Comparison of ENCODE assay signal across 16 mouse cellular contexts in the genomic region with DNA sequence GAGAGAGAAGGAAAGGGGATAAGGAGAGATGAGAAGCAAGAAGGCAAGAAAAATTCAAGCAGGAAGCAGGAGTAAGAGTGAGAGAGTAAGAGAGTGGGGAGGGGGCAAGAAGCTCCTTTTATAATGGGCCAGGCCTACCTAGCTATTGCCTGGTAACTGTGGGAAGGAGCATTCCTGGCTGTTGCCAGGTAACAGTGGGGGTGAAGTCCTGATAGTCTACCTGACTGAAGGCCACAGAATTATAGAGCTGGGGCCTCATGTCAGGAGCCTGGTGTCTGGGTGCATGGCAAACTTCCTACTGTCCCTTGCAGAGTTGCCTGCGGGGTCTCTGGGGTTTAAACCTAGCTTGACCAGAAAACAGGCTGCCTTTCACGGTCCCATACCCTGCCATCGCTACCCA.
"Had no signal": no experiment of that assay in that cellular context is flagged by ENCODE, and none has a peak within 500 bp of the region (broad histone marks: within the 10 kb centered on the region; RNA-seq: fewer than 3 reads in every experiment).

No protein-coding gene starts in this region.

- H3K36me3 ChIP-seq: neural tube, embryonic 13.5 days; neural tube, embryonic 15.5 days; stomach, embryonic 15.5 days had no signal

- H3K4me2 ChIP-seq: neural tube, embryonic 13.5 days; neural tube, embryonic 15.5 days; stomach, embryonic 15.5 days had no signal

- H3K27me3 ChIP-seq: neural tube, embryonic 13.5 days; neural tube, embryonic 15.5 days; stomach, embryonic 15.5 days had no signal

- H3K4me3 ChIP-seq: neural tube, embryonic 13.5 days; neural tube, embryonic 15.5 days; stomach, embryonic 15.5 days had no signal

- H3K9me3 ChIP-seq: neural tube, embryonic 13.5 days; neural tube, embryonic 15.5 days; stomach, embryonic 15.5 days had no signal

- H3K27ac ChIP-seq: neural tube, embryonic 13.5 days; neural tube, embryonic 15.5 days; stomach, embryonic 15.5 days; stomach, postnatal 0 days had no signal

- H3K4me1 ChIP-seq: neural tube, embryonic 13.5 days; neural tube, embryonic 15.5 days; stomach, embryonic 15.5 days had no signal

- H3K9ac ChIP-seq: neural tube, embryonic 13.5 days; neural tube, embryonic 15.5 days; stomach, embryonic 15.5 days had no signal

- DNase-seq: retina, postnatal 1 day; right cerebral cortex, adult 18-20 months; right cerebral cortex, postnatal 14 days; right cerebral cortex, postnatal 25 days; right cerebral cortex, postnatal 4 days; spleen, adult 18-20 months; thymus, adult 18-20 months; thymus, adult 2 months; thymus, postnatal 14 days; thymus, postnatal 25 days; thymus, postnatal 36 days; thymus, postnatal 4 days had no signal
